Mouse (Mus musculus): ENCODE measurements at regions not wholly inside any gene's neighbourhood (a gene's known extent, or its start where the extent isn't known, plus 50 kb on each side); places are given as distances from the start of the nearest gene placed in this dataset.

DNA sequence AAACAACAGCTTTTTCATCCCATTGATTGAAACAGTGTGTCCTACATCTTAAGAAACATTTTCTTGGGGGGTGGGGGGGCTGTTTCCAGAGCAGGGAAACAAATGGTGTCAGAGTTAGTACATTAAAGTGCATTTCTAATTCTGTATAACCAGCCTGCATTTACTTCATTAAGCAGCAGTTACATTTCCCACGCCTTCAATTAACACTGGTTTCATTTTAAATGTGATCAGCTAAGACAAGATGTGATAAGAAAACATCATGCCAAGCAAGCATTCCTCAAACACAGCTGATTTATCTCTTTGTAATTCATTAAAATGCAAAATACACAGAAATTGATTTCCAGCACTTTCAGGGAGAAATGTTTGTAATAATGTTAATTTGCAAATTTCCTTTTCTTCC lies 122.0 kb downstream of the Olfr1505 start:
- in situ Hi-C loops (cut with MseI, MboI), result no loop called here

- in situ Hi-C loops (cut with MseI, MboI), result no loop called here
Measured at GRCm38 (mm10) chr19:14035785-14036184, 122.5 kb downstream of the Olfr1505 start.

GRCm38 (mm10) chr19:14036750-14037149 lies 123.4 kb downstream of the Olfr1505 start:
- in situ Hi-C loops (cut with MseI, MboI), result no loop called here

GRCm38 (mm10) chr19:14042753-14043152 lies 129.4 kb downstream of the Olfr1505 start:
- in situ Hi-C loops (cut with MseI, MboI), result no loop called here

DNA sequence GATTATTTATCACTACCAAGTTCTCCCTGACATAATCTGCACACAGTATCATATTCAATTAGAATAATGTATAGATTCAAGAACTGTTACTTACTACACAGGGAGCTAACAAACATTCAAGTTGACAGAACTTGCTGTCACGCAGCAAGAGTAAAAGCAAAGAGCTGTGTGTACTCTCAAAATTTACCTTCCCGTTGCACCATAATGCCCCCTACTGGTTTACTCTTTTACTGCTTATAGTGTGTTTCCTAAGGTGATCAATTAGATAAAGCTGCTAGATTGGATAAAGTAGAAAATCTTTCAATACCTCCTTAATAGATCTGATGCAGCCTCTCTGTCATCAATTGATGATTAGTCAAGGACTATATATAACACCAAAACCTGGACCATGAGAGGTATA lies 132.1 kb downstream of the Olfr1505 start:
- in situ Hi-C loops (cut with MseI, MboI), result no loop called here

- in situ Hi-C loops (cut with MseI, MboI), result no loop called here
Measured at GRCm38 (mm10) chr19:14052052-14052451, 138.7 kb downstream of the Olfr1505 start.

GRCm38 (mm10) chr19:14080538-14080937 lies 167.2 kb downstream of the Olfr1505 start:
- in situ Hi-C loops (cut with MseI, MboI), result loop anchor here in 1 of 2 experiments (10.0 kb wide), 1 partner anchor 96 kb away; no protein-coding TSS in a partner anchor

GRCm38 (mm10) chr19:14084726-14085125 lies 171.4 kb downstream of the Olfr1505 start:
- in situ Hi-C loops (cut with MseI, MboI), result loop anchor here in 1 of 2 experiments (10.0 kb wide), 1 partner anchor 100 kb away; no protein-coding TSS in a partner anchor

DNA sequence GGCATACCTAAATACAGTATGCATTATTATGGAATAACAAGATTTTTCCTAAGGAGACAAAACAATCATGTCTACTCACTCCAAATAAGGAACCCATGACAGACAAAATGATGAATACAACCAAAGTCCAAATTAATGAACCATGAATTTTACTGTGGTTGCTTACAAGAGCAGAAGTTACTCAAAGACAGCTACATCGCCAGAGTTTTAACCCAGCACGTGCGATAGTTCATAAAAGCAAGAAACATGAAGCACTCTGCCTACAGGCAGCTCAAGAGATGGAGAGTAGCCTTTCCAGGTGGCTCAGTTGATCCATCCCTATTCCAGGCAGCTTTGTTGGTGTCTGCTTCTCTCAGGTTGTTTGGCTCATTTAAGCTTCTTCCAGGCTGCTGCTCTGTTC lies 176.8 kb downstream of the Olfr1505 start:
- in situ Hi-C loops (cut with MseI, MboI), result no loop called here

- in situ Hi-C loops (cut with MseI, MboI), result no loop called here
Measured at GRCm38 (mm10) chr19:14094191-14094590, 180.9 kb downstream of the Olfr1505 start.

DNA sequence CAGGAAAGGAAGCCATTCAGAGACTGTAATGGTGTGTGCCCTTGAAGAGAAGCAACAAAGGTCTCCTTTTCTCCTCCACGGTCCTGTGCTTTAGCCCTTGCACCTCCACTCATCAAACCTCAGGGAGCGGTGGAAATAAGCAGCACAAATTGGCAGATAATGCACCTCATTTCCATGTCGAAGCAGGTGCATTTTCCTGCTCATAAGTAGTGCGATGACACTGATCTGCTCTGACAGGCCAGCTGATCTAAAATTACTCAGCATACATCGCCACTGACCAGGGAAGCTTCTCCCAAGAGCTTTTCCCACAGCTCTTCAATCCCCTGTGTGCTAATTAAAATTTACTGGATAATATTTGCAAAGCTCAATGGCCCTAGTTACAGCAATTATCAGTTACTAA lies 182.9 kb downstream of the Olfr1505 start:
- in situ Hi-C loops (cut with MseI, MboI), result no loop called here

DNA sequence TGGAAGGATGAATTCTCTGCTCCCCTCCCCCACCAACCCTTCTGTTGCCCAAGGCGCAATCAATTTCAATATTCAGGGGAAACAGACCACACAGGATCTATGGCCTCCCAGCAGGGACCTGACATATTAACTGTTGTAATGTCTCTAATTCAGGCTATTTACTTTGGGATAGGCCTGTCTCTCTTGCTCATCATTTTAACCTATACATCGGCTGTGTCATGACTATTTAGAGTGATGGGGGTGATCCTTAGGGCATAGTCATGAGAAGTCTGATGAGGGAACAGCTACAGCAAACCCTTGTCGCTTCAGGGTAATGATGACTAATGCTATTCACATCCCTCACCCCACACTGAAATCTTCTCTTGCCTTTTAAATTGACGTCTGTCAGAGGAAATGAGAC lies 195.8 kb downstream of the Olfr1505 start:
- in situ Hi-C loops (cut with MseI, MboI), result no loop called here

GRCm38 (mm10) chr19:14123348-14124113 lies 210.2 kb downstream of the Olfr1505 start:
- in situ Hi-C loops (cut with MseI, MboI), result no loop called here

GRCm38 (mm10) chr19:14124250-14124827 lies 211.0 kb downstream of the Olfr1505 start:
- in situ Hi-C loops (cut with MseI, MboI), result no loop called here

GRCm38 (mm10) chr19:14124986-14125385 lies 211.7 kb downstream of the Olfr1505 start:
- in situ Hi-C loops (cut with MseI, MboI), result no loop called here

- in situ Hi-C loops (cut with MseI, MboI), result no loop called here
Measured at GRCm38 (mm10) chr19:14128397-14129209, 215.3 kb downstream of the Olfr1505 start.

DNA sequence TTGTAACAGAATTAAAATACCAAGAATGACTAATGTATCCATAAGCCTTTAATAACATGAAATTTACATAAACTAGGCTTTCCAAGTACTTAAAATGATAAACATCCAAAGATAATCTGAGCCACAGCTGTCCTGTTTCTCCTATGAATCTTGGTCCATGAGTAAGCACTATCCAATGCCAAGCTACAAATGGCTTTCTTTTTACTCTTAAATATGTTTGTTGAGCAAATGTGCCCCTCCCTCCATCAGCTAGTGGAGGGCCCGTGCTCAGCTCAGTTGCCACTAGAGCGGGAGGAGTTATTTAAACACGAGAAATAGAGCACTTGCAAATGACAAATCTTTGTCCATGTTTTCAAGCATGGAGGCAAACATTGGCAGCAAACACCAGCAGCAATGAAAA lies 247.9 kb downstream of the Olfr1505 start:
- in situ Hi-C loops (cut with MseI, MboI), result no loop called here

GRCm38 (mm10) chr19:14162773-14163172 lies 249.4 kb downstream of the Olfr1505 start:
- in situ Hi-C loops (cut with MseI, MboI), result no loop called here

GRCm38 (mm10) chr19:14165775-14166174 lies 252.4 kb downstream of the Olfr1505 start:
- in situ Hi-C loops (cut with MseI, MboI), result no loop called here

GRCm38 (mm10) chr19:14180244-14180643 lies 266.9 kb downstream of the Olfr1505 start:
- in situ Hi-C loops (cut with MseI, MboI), result no loop called here

DNA sequence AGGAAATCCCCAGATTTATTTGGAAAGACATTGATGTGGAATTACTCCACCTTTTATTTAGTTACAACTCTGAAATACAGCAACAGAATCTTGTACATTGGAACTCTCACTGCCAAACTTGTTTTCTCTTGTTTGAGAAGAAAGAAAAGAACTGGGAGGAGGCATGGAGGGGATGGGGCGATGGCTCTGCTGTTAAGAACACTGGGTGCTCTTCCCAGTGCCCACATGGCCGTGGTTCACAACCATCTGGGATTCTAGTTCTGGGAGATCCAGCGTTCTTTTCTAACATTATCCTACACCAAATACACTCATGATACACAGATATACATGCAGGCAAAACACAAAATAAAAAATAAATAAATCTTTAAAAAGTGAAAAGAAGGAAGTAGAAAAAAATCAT lies 267.6 kb downstream of the Olfr1505 start:
- in situ Hi-C loops (cut with MseI, MboI), result no loop called here

DNA sequence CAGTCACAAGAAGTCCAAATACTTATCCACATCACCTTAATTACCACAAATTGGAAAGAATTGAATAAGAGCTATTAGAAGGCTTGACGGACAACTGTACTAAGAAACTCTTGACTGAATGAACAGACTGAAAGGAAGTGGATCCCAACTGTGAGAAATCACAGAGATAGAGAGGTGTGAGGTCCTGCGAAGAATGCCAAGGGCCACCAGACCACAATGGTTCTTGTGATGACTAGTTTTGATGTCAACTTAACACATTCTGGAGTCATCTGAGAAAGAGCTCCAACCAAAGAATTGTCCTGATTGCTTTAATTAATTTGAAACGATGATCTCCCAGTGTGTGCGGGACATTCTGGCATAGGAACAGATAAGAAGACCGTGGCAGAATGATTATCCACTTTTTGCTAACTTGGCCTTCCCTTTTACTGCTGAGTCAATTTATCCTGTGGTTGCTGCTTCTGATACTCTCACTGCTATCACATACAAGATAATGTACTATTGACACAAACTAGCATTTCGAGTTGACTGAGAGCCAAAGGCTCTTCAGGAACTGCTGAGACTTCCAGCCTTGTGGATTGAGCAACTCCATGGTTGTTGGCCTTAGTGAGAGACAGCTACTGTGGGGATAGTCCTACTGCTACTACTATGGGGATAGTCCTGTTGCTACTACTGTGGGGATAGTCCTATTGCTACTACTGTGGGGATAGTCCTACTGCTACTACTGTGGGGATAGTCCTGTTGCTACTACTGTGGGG lies 268.5 kb downstream of the Olfr1505 start:
- in situ Hi-C loops (cut with MseI, MboI), result no loop called here

Measured in mouse trophoblast stem cell (cell line).